Mouse (Mus musculus): ENCODE results near the gene Mecp2. TPM values are rescaled to one million over a fixed set of nuclear protein-coding genes. Genes with fewer than 3 reads are reported as not detected.

The Mecp2 gene
- polyA plus RNA-seq, 1 experiment from 2014 or later = 14.9 TPM

- 70% methylated on average over 4 of the region's 4 CpGs for WGBS
Measured at GRCm38 (mm10) chrX:74103457-74104188, 31.5 kb downstream of the Mecp2 start.

GRCm38 (mm10) chrX:74095130-74095529, 40.0 kb downstream of the Mecp2 start:
- no peaks in the 10 kb centered on the region for H3K36me3 ChIP-seq (ENCODE audit: control insufficient read depth, insufficient read depth)
- no peak overlapping the region for H3K27ac ChIP-seq (ENCODE audit: low read length)
- no peak overlapping the region for H3K4me2 ChIP-seq (ENCODE audit: low read length)
- H3K9ac ChIP-seq (replicated peaks; ENCODE audit: low read depth, low read length) = no peak overlapping the region
- H3K4me1 ChIP-seq (replicated peaks; ENCODE audit: control insufficient read depth, insufficient read depth, low read length) = no peaks in the 10 kb centered on the region
- H3K4me3 ChIP-seq (replicated peaks; ENCODE audit: low read length) = no peak overlapping the region
- no peak for ATAC-seq
- 72% methylated on average over 1 of the region's 1 CpGs for WGBS
- H3K27me3 ChIP-seq (replicated peaks; ENCODE audit: control insufficient read depth, insufficient read depth, low read length) = no peaks in the 10 kb centered on the region
- no peaks in the 10 kb centered on the region for H3K9me3 ChIP-seq (ENCODE audit: control insufficient read depth, low read length)

More at GRCm38 (mm10) chrX:74103457-74104188, 31.5 kb downstream of the Mecp2 start:
- no peak overlapping the region for H3K27ac ChIP-seq (ENCODE audit: low read length)
- no peaks in the 10 kb centered on the region for H3K36me3 ChIP-seq (ENCODE audit: control insufficient read depth, insufficient read depth)
- no peaks in the 10 kb centered on the region for H3K9me3 ChIP-seq (ENCODE audit: control insufficient read depth, low read length)
- no peak overlapping the region for H3K4me2 ChIP-seq (ENCODE audit: low read length)
- H3K4me1 ChIP-seq (replicated peaks; ENCODE audit: control insufficient read depth, insufficient read depth, low read length) = no peaks in the 10 kb centered on the region
- H3K4me3 ChIP-seq (replicated peaks; ENCODE audit: low read length) = no peak overlapping the region
- no peaks in the 10 kb centered on the region for H3K27me3 ChIP-seq (replicated peaks; ENCODE audit: control insufficient read depth, insufficient read depth, low read length)
- no peak overlapping the region for H3K9ac ChIP-seq (replicated peaks; ENCODE audit: low read depth, low read length)
- ATAC-seq = no peak

GRCm38 (mm10) chrX:74085601-74086038, 49.5 kb downstream of the Mecp2 start:
- H3K27me3 ChIP-seq (replicated peaks; ENCODE audit: control insufficient read depth, insufficient read depth, low read length) = no peaks in the 10 kb centered on the region
- peak overlapping the region; percentile 74 for H3K9ac ChIP-seq (replicated peaks; ENCODE audit: low read depth, low read length)
- H3K4me3 ChIP-seq (replicated peaks; ENCODE audit: low read length) = peak overlapping the region; percentile 61
- ATAC-seq = peak; percentile 99
- H3K4me1 ChIP-seq (replicated peaks; ENCODE audit: control insufficient read depth, insufficient read depth, low read length) = peaks cover 17% of the 10 kb centered on the region
- H3K36me3 ChIP-seq (ENCODE audit: control insufficient read depth, insufficient read depth) = no peaks in the 10 kb centered on the region
- H3K4me2 ChIP-seq (ENCODE audit: low read length) = peak overlapping the region; percentile 51
- 22% methylated on average over 26 of the region's 27 CpGs for WGBS
- H3K27ac ChIP-seq (ENCODE audit: low read length) = peak overlapping the region; percentile 97
- H3K9me3 ChIP-seq (ENCODE audit: control insufficient read depth, low read length) = no peaks in the 10 kb centered on the region

GRCm38 (mm10) chrX:74084946-74085498, 50.1 kb downstream of the Mecp2 start:
- H3K4me2 ChIP-seq (ENCODE audit: low read length) = peak overlapping the region; percentile 48
- H3K27me3 ChIP-seq (replicated peaks; ENCODE audit: control insufficient read depth, insufficient read depth, low read length) = no peaks in the 10 kb centered on the region
- H3K9ac ChIP-seq (replicated peaks; ENCODE audit: low read depth, low read length) = peak overlapping the region; percentile 74
- peak; percentile 76 for ATAC-seq
- H3K9me3 ChIP-seq (ENCODE audit: control insufficient read depth, low read length) = no peaks in the 10 kb centered on the region
- peaks cover 17% of the 10 kb centered on the region for H3K4me1 ChIP-seq (replicated peaks; ENCODE audit: control insufficient read depth, insufficient read depth, low read length)
- peak overlapping the region; percentile 61 for H3K4me3 ChIP-seq (replicated peaks; ENCODE audit: low read length)
- H3K36me3 ChIP-seq (ENCODE audit: control insufficient read depth, insufficient read depth) = no peaks in the 10 kb centered on the region
- 7% methylated on average over 27 of the region's 56 CpGs for WGBS
- peak overlapping the region; percentile 97 for H3K27ac ChIP-seq (ENCODE audit: low read length)

- H3K36me3 ChIP-seq (ENCODE audit: control insufficient read depth, insufficient read depth) = no peaks in the 10 kb centered on the region
- no peak for ATAC-seq
- H3K9me3 ChIP-seq (ENCODE audit: control insufficient read depth, low read length) = no peaks in the 10 kb centered on the region
- H3K9ac ChIP-seq (replicated peaks; ENCODE audit: low read depth, low read length) = peak overlapping the region; percentile 74
- H3K27ac ChIP-seq (ENCODE audit: low read length) = peak overlapping the region; percentile 97
- H3K27me3 ChIP-seq (replicated peaks; ENCODE audit: control insufficient read depth, insufficient read depth, low read length) = no peaks in the 10 kb centered on the region
- H3K4me1 ChIP-seq (replicated peaks; ENCODE audit: control insufficient read depth, insufficient read depth, low read length) = peaks cover 17% of the 10 kb centered on the region
- 28% methylated on average over 17 of the region's 17 CpGs for WGBS
- H3K4me2 ChIP-seq (ENCODE audit: low read length) = peak overlapping the region; percentile 48
- H3K4me3 ChIP-seq (replicated peaks; ENCODE audit: low read length) = peak overlapping the region; percentile 61
Measured at GRCm38 (mm10) chrX:74084276-74084837, 50.8 kb downstream of the Mecp2 start.

- Histone ChIP-seq H3K27ac (ENCODE audit: low read length) (no peak overlapping the region), H3K27me3 (replicated peaks; ENCODE audit: control insufficient read depth, insufficient read depth, low read length) (no peaks in the 10 kb centered on the region), H3K9me3 (ENCODE audit: control insufficient read depth, low read length) (no peaks in the 10 kb centered on the region), H3K4me3 (replicated peaks; ENCODE audit: low read length) (no peak overlapping the region), H3K9ac (replicated peaks; ENCODE audit: low read depth, low read length) (no peak overlapping the region), H3K36me3 (ENCODE audit: control insufficient read depth, insufficient read depth) (no peaks in the 10 kb centered on the region), H3K4me2 (ENCODE audit: low read length) (no peak overlapping the region), H3K4me1 (replicated peaks; ENCODE audit: control insufficient read depth, insufficient read depth, low read length) (no peaks in the 10 kb centered on the region)
- ATAC-seq = no peak
Measured at GRCm38 (mm10) chrX:74070794-74071193, 64.4 kb downstream of the Mecp2 start.

- Histone ChIP-seq H3K4me2 (ENCODE audit: low read length) (no peak overlapping the region), H3K27me3 (replicated peaks; ENCODE audit: control insufficient read depth, insufficient read depth, low read length) (no peaks in the 10 kb centered on the region), H3K36me3 (ENCODE audit: control insufficient read depth, insufficient read depth) (no peaks in the 10 kb centered on the region), H3K4me3 (replicated peaks; ENCODE audit: low read length) (no peak overlapping the region), H3K9me3 (ENCODE audit: control insufficient read depth, low read length) (no peaks in the 10 kb centered on the region), H3K4me1 (replicated peaks; ENCODE audit: control insufficient read depth, insufficient read depth, low read length) (no peaks in the 10 kb centered on the region), H3K27ac (ENCODE audit: low read length) (no peak overlapping the region), H3K9ac (replicated peaks; ENCODE audit: low read depth, low read length) (no peak overlapping the region)
- WGBS = 64% methylated on average over 9 of the region's 9 CpGs
- no peak for ATAC-seq
Measured at GRCm38 (mm10) chrX:74067891-74068290, 67.3 kb downstream of the Mecp2 start.

- ATAC-seq = no peak
- no peak overlapping the region for H3K27ac ChIP-seq (ENCODE audit: low read length)
- no peaks in the 10 kb centered on the region for H3K9me3 ChIP-seq (ENCODE audit: control insufficient read depth, low read length)
- H3K4me3 ChIP-seq (replicated peaks; ENCODE audit: low read length) = no peak overlapping the region
- 72% methylated on average over 1 of the region's 1 CpGs for WGBS
- no peaks in the 10 kb centered on the region for H3K27me3 ChIP-seq (replicated peaks; ENCODE audit: control insufficient read depth, insufficient read depth, low read length)
- no peak overlapping the region for H3K9ac ChIP-seq (replicated peaks; ENCODE audit: low read depth, low read length)
- no peak overlapping the region for H3K4me2 ChIP-seq (ENCODE audit: low read length)
- H3K36me3 ChIP-seq (ENCODE audit: control insufficient read depth, insufficient read depth) = no peaks in the 10 kb centered on the region
- H3K4me1 ChIP-seq (replicated peaks; ENCODE audit: control insufficient read depth, insufficient read depth, low read length) = no peaks in the 10 kb centered on the region
Measured at GRCm38 (mm10) chrX:74045107-74045506, 90.1 kb downstream of the Mecp2 start.

- Histone ChIP-seq H3K4me1 (replicated peaks; ENCODE audit: control insufficient read depth, insufficient read depth, low read length) (no peaks in the 10 kb centered on the region), H3K27me3 (replicated peaks; ENCODE audit: control insufficient read depth, insufficient read depth, low read length) (no peaks in the 10 kb centered on the region), H3K4me2 (ENCODE audit: low read length) (no peak overlapping the region), H3K4me3 (replicated peaks; ENCODE audit: low read length) (no peak overlapping the region), H3K9me3 (ENCODE audit: control insufficient read depth, low read length) (no peaks in the 10 kb centered on the region), H3K36me3 (ENCODE audit: control insufficient read depth, insufficient read depth) (peaks cover 5% of the 10 kb centered on the region; the same call in 1 of the 2 replicates), H3K9ac (replicated peaks; ENCODE audit: low read depth, low read length) (no peak overlapping the region), H3K27ac (ENCODE audit: low read length) (no peak overlapping the region)
- no peak for ATAC-seq
- WGBS = 64% methylated on average over 5 of the region's 5 CpGs
Measured at GRCm38 (mm10) chrX:74037702-74038375, 97.3 kb downstream of the Mecp2 start.

All from forebrain, embryonic 16.5 days (tissue).